Mouse (Mus musculus) cerebellum, adult 11 months (tissue): ENCODE data around the gene Pa2g4.
"Not testable (repeated sequence)": the region's sequence is repeated elsewhere in the genome, so short reads cannot be mapped to it uniquely, and the experiment has no call there.

Source experiments
- DNase-seq: peaks from one replicate; pipeline ENCODE4 v3.0.0; 2022

Gene Pa2g4

GRCm38 (mm10) chr10:128565788-128566531 lies at the start of gene Pa2g4:
Pa2g4 (minus strand) TSS chr10:128565987.
- DNase-seq: peak; percentile 97

GRCm38 (mm10) chr10:128614934-128615333 lies 49.1 kb upstream of the Pa2g4 start:
- DNase-seq: no peak

GRCm38 (mm10) chr10:128613820-128614219 lies 48.0 kb upstream of the Pa2g4 start:
- not testable (repeated sequence) for DNase-seq

DNA sequence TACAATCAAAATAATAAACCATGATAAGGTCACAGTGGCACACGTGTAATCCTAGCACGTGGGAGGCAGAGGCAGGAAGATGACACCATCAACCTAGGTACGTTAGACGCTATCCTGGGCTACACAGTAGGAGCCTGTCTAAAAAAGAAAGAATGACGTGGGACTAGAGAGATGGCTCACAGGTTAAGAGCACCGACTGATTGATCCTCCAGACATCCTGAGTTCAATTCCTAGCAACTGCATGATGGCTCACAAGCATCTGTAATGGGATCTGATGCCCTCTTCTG lies 47.3 kb upstream of the Pa2g4 start:
- no peak for DNase-seq

DNA sequence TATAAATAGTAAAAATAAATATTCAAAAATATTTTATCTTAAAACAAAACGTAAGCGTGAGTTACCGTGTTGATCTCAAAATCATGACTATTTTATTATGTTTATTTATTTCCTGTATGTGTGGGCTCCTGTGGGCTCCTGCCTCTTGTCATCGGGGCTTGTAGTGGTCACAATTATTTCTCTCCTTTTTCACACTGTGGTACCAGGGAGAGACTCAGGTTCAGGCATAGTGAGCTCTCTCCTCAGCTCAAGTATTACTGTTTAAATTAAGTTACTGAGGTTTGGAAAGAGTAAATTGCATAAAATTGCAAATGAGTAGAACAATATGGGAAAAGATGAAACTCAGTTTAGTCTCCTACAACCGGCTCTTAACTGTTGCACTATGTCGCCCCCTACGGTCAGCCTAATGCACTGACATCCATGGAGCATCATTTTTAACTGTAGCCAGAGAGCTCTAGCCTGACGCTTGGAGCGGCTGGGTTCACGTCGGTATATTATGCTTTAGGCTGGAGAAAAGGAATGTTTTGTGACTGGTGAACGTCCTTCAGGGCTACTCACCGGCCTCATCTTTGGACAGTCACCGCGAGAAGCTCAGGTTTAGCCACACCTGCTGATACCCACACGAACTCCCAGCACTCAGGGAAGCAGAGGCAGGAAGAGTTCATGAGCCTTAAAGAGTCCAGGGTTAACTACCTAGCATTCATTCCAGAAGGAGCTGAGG lies 46.8 kb upstream of the Pa2g4 start:
- DNase-seq: peak; percentile 64

DNA sequence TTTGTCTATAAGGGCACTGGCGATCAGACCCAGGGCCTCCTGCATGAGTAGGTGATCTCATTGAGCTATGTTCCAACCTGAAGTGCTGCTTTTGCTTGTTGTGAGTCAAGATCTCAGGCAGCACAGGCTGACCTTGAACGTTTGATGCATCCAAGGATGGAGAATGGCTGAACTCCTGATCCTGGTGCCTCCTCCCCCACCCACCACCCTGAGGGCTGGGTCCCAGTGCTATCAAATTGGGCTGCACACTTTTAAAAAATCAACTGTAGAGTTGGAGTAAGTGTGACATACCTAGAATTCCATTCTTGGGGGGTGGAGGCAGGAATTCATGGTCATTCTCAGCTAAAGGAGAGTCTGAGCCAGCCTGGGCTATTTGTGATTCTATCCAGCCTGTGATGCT lies 40.7 kb upstream of the Pa2g4 start:
- DNase-seq: no peak

- no peak for DNase-seq
Observed at GRCm38 (mm10) chr10:128602470-128603128, 36.8 kb upstream of the Pa2g4 start.

DNA sequence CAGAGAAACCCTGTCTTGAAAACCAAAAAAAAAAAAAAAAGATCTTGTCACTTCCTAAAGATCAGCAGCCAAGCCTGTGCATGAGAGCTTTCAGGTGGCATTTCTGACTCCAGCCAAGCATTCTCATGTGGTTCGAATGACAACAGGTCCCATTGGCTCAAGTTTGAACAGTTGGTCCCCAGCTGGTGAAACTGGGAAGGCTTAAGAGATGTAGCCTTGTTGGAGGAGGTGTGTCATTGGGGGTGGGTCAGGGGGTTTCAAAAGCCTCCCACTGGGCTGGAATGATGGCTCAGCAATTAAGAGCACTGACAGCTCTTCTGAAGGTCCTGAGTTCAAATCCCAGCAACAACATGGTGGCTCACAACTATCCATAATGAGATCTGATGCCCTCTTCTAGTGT lies 35.7 kb upstream of the Pa2g4 start:
- DNase-seq: no peak

DNA sequence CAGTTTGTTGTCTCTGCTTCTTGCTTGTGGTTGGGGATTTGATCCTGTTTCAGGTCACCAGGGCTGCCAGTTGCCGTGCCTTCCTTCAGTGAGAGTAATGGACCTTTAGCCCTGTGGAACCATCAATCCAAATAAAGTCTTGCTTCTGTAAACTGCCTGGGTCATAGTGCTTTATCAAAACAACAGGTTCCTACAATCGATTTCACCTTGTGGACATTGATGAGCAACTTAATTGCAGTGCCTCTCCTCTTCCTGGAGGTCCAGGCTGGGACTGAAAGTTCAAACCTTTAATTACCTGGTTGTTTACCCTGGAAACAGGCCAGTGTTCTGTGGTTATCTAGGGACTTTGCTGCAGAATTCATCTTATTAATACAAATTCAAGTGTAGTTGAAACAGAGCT lies 32.7 kb upstream of the Pa2g4 start:
- DNase-seq: no peak

GRCm38 (mm10) chr10:128592797-128593196 lies 27.0 kb upstream of the Pa2g4 start:
- no peak for DNase-seq

DNA sequence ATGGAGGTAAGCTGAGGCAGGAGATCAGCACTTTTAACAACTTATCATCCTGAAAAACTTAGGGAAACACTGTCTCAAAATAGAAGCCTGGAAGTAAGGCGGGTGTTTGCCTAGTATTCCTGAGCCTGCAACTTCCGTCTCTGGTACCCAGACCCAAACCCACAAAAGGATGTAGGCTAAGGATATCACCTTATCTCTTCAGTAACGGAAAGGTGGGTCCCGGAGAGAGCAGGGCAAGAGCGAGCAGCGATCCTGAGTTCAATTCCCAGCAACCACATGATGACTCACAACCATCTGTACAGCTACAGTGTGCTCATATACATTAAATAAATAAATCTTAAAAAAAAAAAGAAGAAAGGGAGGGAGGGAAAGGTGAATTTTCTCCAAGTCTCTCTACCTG lies 25.6 kb upstream of the Pa2g4 start:
- no peak for DNase-seq

GRCm38 (mm10) chr10:128590193-128590690 lies 24.5 kb upstream of the Pa2g4 start:
- DNase-seq: peak; percentile 53

- DNase-seq: no peak
Observed at GRCm38 (mm10) chr10:128589464-128590192, 23.8 kb upstream of the Pa2g4 start, which contains the start of gene Erbb3. Erbb3 (minus strand) TSS chr10:128589652.

DNA sequence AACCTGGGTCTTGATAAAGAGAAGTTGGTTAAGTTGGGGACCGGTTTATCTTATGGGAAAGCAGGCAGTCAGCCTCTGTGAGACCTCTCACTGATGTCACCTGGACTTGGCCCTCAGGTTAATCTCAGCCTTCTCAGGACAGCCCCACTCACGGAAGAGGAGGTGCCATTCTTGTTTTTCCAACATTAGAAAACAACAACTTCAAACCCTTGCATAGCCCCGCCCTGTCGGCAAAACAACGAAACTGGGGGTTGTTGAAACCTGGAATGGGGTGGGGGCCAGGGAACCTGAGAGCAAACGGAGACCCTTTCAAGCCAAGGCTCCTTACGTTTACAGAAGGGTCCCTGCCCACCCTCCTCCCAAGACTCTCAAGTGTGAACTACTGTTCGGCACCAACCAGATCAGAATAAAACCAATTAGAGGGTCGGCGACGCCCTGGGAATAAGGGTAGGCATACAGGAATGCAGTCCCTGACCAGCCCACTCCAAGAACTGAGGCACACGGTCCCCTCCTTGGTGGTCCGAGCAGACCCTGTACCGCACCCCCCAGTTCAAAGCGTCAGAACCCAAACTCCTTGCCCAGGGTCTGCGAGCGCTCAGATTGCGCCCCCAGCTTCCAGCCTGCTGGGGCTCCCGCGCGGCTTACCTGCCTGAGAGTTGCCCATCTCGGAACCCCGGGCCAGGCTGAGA lies 23.1 kb upstream of the Pa2g4 start:
- no peak for DNase-seq

GRCm38 (mm10) chr10:128588136-128588535 lies 22.3 kb upstream of the Pa2g4 start:
- no peak for DNase-seq

- DNase-seq: no peak
Observed at GRCm38 (mm10) chr10:128587697-128588096, 21.9 kb upstream of the Pa2g4 start.

GRCm38 (mm10) chr10:128587120-128587519 lies 21.3 kb upstream of the Pa2g4 start:
- no peak for DNase-seq

GRCm38 (mm10) chr10:128586546-128586945 lies 20.8 kb upstream of the Pa2g4 start:
- DNase-seq: no peak

DNA sequence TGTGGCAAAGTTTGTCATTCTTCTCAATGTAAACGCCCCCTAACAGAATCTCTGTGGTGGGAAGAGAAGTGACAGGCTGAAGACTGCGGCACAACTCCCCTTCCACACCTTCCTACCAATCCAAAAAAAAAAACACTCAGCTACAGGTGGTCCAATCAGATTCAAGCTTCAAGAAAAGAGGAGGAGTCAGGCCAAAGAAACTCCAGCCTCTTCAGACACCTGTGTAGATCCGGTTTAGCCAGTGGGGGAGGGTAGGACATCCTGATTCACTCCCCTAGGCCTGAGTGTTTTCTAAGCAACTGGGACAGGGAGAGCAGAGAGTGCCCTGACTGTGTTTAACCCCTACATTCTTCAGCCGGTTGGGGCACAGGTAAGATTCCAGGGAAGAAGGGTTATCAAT lies 18.6 kb upstream of the Pa2g4 start:
- DNase-seq: no peak

GRCm38 (mm10) chr10:128583644-128584043 lies 17.9 kb upstream of the Pa2g4 start:
- DNase-seq: peak; percentile 43

DNA sequence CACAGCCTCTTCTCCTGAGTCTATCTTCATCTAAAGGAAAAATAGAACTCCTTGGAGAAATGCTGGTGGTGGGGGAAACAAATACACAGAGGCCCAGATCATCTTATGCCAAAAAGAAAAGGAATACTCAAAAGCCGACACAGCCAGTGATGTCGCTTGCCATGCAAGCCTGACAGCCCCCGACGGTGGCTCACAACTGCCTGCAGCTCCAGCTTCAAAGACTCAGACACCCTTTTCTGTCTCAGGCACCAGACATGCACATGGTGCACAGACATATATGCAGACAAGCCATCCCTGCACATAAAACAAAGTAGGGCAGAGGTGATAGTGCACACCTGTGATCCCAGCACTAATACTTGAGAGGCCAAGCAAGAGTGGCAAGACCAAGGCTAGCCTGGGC lies 13.9 kb upstream of the Pa2g4 start:
- DNase-seq: no peak

DNA sequence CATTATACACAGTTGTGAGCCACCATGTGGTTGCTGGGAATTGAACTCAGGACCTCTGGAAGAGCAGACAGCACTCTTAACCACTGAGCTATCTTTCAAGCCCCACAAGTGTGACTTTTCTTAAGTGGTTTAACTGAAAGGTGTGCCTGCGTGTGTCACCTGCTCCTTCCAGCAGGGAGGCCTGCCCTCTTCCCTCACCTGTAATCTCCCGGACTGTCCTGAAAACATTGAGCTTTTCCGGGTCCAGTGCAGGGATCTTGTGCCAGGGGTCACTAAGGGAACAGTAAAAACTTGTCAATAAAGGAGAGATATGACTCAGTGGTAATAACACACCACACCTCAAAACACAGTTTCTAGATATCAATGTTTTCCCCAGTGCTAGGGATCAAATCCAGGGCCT lies 13.5 kb upstream of the Pa2g4 start:
- DNase-seq: no peak

DNA sequence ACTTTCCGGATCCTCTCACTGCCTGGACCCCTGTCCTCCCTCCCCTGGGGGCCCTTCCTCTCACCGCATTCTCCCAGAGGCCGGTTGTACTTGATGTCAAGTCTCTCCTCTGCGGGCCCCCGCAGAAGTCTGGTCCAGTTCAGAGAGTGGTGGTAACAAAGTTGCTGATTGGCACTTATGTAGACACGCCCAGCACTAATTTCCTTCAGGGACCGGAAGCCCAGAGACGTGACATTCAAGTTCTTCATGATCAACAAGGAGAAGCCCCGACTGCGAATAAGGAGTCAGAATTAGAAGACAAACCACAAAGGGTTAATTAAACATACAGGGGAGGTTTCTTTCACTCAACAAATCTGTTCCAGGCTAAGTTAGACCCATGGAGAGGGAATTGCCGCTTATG lies 12.5 kb upstream of the Pa2g4 start:
- DNase-seq: no peak
